30 mouse cellular contexts compared by ENCODE assay signal in genomic region chr7:97312856-97313255, GRCm38 (mm10). TPM values are rescaled to one million over a fixed set of nuclear protein-coding genes. Genes with fewer than 3 reads are reported as not detected.
A peak's percentile ranks its signal among the peaks of the same experiment; 100 is the strongest.
DNase-seq lines count a peak whose midpoint lies in the region; ATAC-seq lines count a peak whose summit lies in the region.
"Had no signal": no experiment of that assay in that cellular context is flagged by ENCODE, and none has a peak within 500 bp of the region (broad histone marks: within the 10 kb centered on the region; RNA-seq: fewer than 3 reads in every experiment).

No protein-coding gene starts in this region.

- no peaks in the 10 kb centered on the region for H3K9me3 ChIP-seq in forebrain, embryonic 10.5 days
- H3K9me3 ChIP-seq in forebrain, embryonic 16.5 days (ENCODE audit: control insufficient read depth, low read length), result no peaks in the 10 kb centered on the region; the same call in 1 of the 2 replicates
- peaks cover 3% of the 10 kb centered on the region; the same call in 1 of the 2 replicates for H3K9me3 ChIP-seq in kidney, embryonic 16.5 days (ENCODE audit: low read length)
- H3K9me3 ChIP-seq: embryonic facial prominence, embryonic 10.5 days; embryonic facial prominence, embryonic 13.5 days; forebrain, embryonic 13.5 days; G1E; heart, embryonic 12.5 days; heart, embryonic 15.5 days had no signal

- no peak overlapping the region for H3K9ac ChIP-seq in forebrain, embryonic 16.5 days (replicated peaks; ENCODE audit: low read depth, low read length)
- no peak overlapping the region for H3K9ac ChIP-seq in kidney, embryonic 16.5 days (replicated peaks; ENCODE audit: low read length)
- H3K9ac ChIP-seq: embryonic facial prominence, embryonic 13.5 days; forebrain, embryonic 13.5 days; forebrain, postnatal 0 days; heart, embryonic 12.5 days; heart, embryonic 15.5 days; hindbrain, embryonic 14.5 days had no signal

- ATAC-seq in forebrain, embryonic 16.5 days, result no peak
- 0 out of 2 replicates have a peak, but pooled peaks have one; percentile 16 for ATAC-seq in kidney, embryonic 16.5 days (ENCODE audit: low FRiP score, low TSS enrichment)
- ATAC-seq: forebrain, embryonic 13.5 days; forebrain, postnatal 0 days; hindbrain, postnatal 0 days; Patski had no signal

- H3K4me3 ChIP-seq in forebrain, embryonic 10.5 days, result no peak overlapping the region
- no peak overlapping the region for H3K4me3 ChIP-seq in forebrain, embryonic 16.5 days (replicated peaks; ENCODE audit: low read length)
- no peak overlapping the region for H3K4me3 ChIP-seq in kidney, embryonic 16.5 days (ENCODE audit: low read length)
- H3K4me3 ChIP-seq: embryonic facial prominence, embryonic 10.5 days; embryonic facial prominence, embryonic 13.5 days; erythroblast, embryonic 14.5 days; forebrain, embryonic 13.5 days; gastrocnemius, adult 2 months; heart, embryonic 12.5 days; heart, embryonic 15.5 days had no signal

- WGBS in forebrain, embryonic 10.5 days, result 94% methylated on average over 6 of the region's 6 CpGs
- WGBS in forebrain, embryonic 16.5 days, result 85% methylated on average over 6 of the region's 6 CpGs
- 93% methylated on average over 6 of the region's 6 CpGs for WGBS in kidney, embryonic 16.5 days

- H3K4me2 ChIP-seq in forebrain, embryonic 16.5 days (ENCODE audit: low read length), result no peak overlapping the region
- H3K4me2 ChIP-seq in kidney, embryonic 16.5 days (replicated peaks; ENCODE audit: low read depth, low read length), result no peak overlapping the region
- H3K4me2 ChIP-seq: embryonic facial prominence, embryonic 13.5 days; forebrain, embryonic 13.5 days; heart, embryonic 12.5 days; heart, embryonic 15.5 days; hindbrain, embryonic 14.5 days had no signal

- peak overlapping the region; percentile 1; the same call in 1 of the 2 replicates for H3K27ac ChIP-seq in forebrain, embryonic 10.5 days
- no peak overlapping the region for H3K27ac ChIP-seq in forebrain, embryonic 16.5 days (ENCODE audit: low read length)
- H3K27ac ChIP-seq in kidney, embryonic 16.5 days (ENCODE audit: low read length), result no peak overlapping the region
- H3K27ac ChIP-seq: embryonic facial prominence, embryonic 10.5 days; embryonic facial prominence, embryonic 13.5 days; forebrain, embryonic 13.5 days; gastrocnemius, adult 2 months; heart, embryonic 15.5 days; hindbrain, embryonic 14.5 days; hindbrain, postnatal 0 days had no signal

- H3K4me1 ChIP-seq in forebrain, embryonic 10.5 days, result no peaks in the 10 kb centered on the region
- H3K4me1 ChIP-seq in forebrain, embryonic 16.5 days (replicated peaks; ENCODE audit: control insufficient read depth, insufficient read depth, low read length), result no peaks in the 10 kb centered on the region
- H3K4me1 ChIP-seq in kidney, embryonic 16.5 days (ENCODE audit: insufficient read depth, low read length), result no peaks in the 10 kb centered on the region
- H3K4me1 ChIP-seq: embryonic facial prominence, embryonic 10.5 days; embryonic facial prominence, embryonic 13.5 days; forebrain, embryonic 13.5 days; heart, embryonic 12.5 days; heart, embryonic 15.5 days had no signal

- DNase-seq in forebrain, embryonic 10.5 days (ENCODE audit: extremely low spot score, low spot score), result no peak
- no peak for DNase-seq in kidney, adult 8-10 months
- peak; percentile 2 for DNase-seq in ovary, postnatal 36 days (ENCODE audit: low spot score)
- DNase-seq in ovary, postnatal 10 days (ENCODE audit: low spot score), result no peak
- DNase-seq: adrenal gland, postnatal 10 days; adrenal gland, postnatal 36 days; B cell, adult 2 months; cerebellum, adult 18-20 months; cerebellum, postnatal 10 days; cerebellum, postnatal 36 days; embryo, embryonic 11 days; forebrain, postnatal 0 days; gastrocnemius, adult 2 months; gastrocnemius, postnatal 14 days; heart, adult 18-20 months; heart, postnatal 10 days; heart, postnatal 4 days had no signal

- H3K36me3 ChIP-seq in forebrain, embryonic 10.5 days (replicated peaks), result peaks cover 38% of the 10 kb centered on the region
- H3K36me3 ChIP-seq in forebrain, embryonic 16.5 days (ENCODE audit: control insufficient read depth, insufficient read depth), result peaks cover 23% of the 10 kb centered on the region
- H3K36me3 ChIP-seq in kidney, embryonic 16.5 days (ENCODE audit: insufficient read depth, low read length), result peaks cover 26% of the 10 kb centered on the region

- H3K27me3 ChIP-seq in forebrain, embryonic 10.5 days (ENCODE audit: poor library complexity, severe bottlenecking), result no peaks in the 10 kb centered on the region
- no peaks in the 10 kb centered on the region for H3K27me3 ChIP-seq in forebrain, embryonic 16.5 days (replicated peaks; ENCODE audit: control insufficient read depth, insufficient read depth, low read length)
- H3K27me3 ChIP-seq in kidney, embryonic 16.5 days (ENCODE audit: insufficient read depth, low read length), result no peaks in the 10 kb centered on the region
- H3K27me3 ChIP-seq: CH12.LX; embryonic facial prominence, embryonic 13.5 days; forebrain, embryonic 13.5 days; heart, embryonic 12.5 days; heart, embryonic 15.5 days; Patski had no signal

RNA-seq across cellular contexts. Expression of gene Usp35, which starts 19.0 kb away (rescaled TPM):
- polyA plus RNA-seq in forebrain, embryonic 10.5 days (2016; fragmentation: Nextera tagmentation; extraction: Ambion mirVana), result 0.83 and 1.7 TPM in 2 replicates
- 3.9 and 4.4 TPM in 2 replicates for polyA plus RNA-seq in forebrain, embryonic 16.5 days (2015; fragmentation: Nextera tagmentation; extraction: Ambion mirVana)
- 1.3 and 1.7 TPM in 2 replicates for polyA plus RNA-seq in kidney, embryonic 16.5 days (2015; fragmentation: Nextera tagmentation; extraction: Ambion mirVana)

RNA-seq across cellular contexts. Expression of gene Kctd21, which starts 19.3 kb away (rescaled TPM):
- polyA plus RNA-seq in forebrain, embryonic 10.5 days (2016; fragmentation: Nextera tagmentation; extraction: Ambion mirVana), result 3.7 and 3.9 TPM in 2 replicates
- 7.5 and 7.8 TPM in 2 replicates for polyA plus RNA-seq in forebrain, embryonic 16.5 days (2015; fragmentation: Nextera tagmentation; extraction: Ambion mirVana)
- polyA plus RNA-seq in kidney, embryonic 16.5 days (2015; fragmentation: Nextera tagmentation; extraction: Ambion mirVana), result 4.7 and 5.4 TPM in 2 replicates
- polyA plus RNA-seq: erythroblast, embryonic 14.5 days had no signal

RNA-seq across cellular contexts. Expression of gene Alg8, which starts 58.5 kb away (rescaled TPM):
- polyA plus RNA-seq in forebrain, embryonic 10.5 days (2016; fragmentation: Nextera tagmentation; extraction: Ambion mirVana), result 56.2 and 61.3 TPM in 2 replicates
- 18.6 and 19.1 TPM in 2 replicates for polyA plus RNA-seq in forebrain, embryonic 16.5 days (2015; fragmentation: Nextera tagmentation; extraction: Ambion mirVana)
- polyA plus RNA-seq in kidney, embryonic 16.5 days (2015; fragmentation: Nextera tagmentation; extraction: Ambion mirVana), result 43.6 and 49.3 TPM in 2 replicates
